Mouse (Mus musculus) yolk sac, embryonic 10.5 days (tissue): Measurements from ENCODE around the gene Sh3glb2.

Source experiments
- DNase-seq: peaks from one replicate; pipeline ENCODE4 v3.0.0-alpha.2; 2017; ENCODE audit warnings: low spot score

Sh3glb2 gene

DNA sequence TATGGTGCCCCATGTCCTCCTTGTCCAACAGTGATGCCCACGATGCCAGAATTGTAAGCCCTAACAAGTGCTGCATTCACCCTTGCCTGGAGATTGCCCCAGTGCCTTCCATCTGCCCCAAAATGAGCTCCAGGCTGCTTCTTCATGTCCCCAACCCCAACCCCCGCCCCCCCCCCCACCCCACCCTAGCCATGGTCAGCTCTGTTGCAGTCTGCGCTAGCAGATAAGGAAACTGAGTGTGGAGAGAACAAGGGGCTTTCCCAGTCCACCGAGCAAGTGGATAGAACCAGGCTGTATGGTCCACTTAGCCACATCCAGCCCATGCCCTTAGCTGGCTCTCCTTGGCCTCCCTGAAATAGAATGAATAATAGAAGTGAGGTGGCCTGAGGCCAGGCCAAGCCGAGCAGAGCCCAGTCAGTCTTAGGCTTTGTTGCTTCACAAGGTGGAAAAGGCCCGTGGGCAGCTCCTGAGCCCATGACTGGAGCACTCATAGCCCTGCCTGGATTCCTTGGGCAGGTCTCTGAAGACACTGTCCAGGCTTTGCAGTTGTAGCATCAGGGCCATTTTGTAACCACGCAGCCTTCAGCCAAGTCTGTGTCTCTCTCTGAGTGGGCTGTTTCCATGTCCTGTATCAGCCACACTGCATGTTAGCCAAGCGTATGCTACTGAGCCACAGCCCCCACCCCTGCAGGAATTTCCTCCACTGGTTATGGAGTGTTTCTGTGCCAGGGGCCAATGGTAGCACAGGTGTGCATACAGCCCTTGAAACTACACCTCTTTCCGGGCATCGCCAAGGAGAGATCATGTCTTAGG lies 21.6 kb upstream of the Sh3glb2 start:
- DNase-seq: no peak

- no peak for DNase-seq
These were observed 20.2 kb upstream of the Sh3glb2 start for GRCm38 (mm10) chr2:30379307-30379706.

GRCm38 (mm10) chr2:30377721-30378120 lies 18.6 kb upstream of the Sh3glb2 start:
- no peak for DNase-seq

DNA sequence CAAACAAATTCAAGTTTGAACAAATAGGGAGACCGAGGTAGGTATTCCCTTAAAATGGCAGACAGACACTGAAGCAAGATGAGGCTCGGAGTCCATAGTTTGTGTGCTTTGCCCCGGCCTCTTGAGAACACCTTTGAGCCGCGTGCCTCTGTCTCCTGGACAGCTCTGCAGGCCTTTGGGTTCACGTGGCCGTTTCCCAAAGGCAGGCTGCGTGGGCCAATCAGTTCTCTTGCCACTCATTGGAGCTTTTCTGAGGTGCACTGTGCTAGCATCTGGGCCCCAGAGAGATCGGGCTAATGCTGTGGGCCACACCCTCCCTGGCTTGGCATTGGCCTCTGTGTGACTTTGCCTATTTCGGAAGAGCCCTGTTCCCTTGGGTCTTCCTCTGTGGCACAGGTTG lies 16.8 kb upstream of the Sh3glb2 start:
- DNase-seq: no peak

DNA sequence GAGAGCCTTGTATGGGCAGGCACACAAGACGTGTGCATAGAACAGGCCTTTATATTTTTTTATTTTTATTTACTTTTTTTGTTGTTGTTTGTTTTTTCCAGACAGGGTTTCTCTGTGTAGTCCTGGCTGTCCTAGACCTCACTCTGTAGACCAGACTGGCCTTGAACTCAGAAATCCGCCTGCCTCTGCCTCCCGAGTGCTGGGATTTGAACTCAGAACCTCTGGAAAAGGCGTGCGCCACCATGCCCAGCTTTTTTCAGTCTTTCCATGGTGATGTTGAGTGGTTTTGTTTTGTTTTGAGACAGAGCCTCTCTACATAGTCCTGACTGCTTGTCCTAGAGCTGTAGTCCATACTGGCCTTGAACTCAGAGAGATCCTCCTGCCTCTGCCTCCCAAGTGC lies 13.6 kb upstream of the Sh3glb2 start:
- no peak for DNase-seq

DNA sequence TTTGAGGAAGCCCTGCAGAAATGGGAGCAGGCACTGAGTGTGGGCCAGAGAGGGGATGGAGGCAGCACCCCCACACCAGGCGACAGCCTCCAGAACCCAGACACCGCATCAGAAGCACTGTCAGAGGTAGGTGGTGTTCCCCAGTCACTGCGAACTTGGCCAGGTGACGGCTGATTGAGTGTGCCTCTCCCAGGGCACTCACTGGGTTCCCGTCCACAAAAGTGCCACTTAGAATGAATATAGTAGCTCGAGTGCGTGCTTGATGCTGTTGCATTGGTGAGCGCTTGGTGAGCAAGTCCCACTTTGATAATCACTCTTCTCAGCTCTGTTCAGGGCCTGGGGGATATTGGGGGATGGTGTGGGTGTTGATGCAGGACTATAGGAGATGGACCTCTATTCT lies 12.4 kb upstream of the Sh3glb2 start:
- no peak for DNase-seq

GRCm38 (mm10) chr2:30366203-30366602 lies 7.1 kb upstream of the Sh3glb2 start:
- DNase-seq: no peak

GRCm38 (mm10) chr2:30365281-30366069 lies 6.3 kb upstream of the Sh3glb2 start:
- no peak for DNase-seq

- DNase-seq: peak; percentile 100
These were observed 4.9 kb upstream of the Sh3glb2 start, which contains the start of gene Miga2 for GRCm38 (mm10) chr2:30363773-30364650. TSS of gene Miga2 (plus strand) at chr2:30364233.

DNA sequence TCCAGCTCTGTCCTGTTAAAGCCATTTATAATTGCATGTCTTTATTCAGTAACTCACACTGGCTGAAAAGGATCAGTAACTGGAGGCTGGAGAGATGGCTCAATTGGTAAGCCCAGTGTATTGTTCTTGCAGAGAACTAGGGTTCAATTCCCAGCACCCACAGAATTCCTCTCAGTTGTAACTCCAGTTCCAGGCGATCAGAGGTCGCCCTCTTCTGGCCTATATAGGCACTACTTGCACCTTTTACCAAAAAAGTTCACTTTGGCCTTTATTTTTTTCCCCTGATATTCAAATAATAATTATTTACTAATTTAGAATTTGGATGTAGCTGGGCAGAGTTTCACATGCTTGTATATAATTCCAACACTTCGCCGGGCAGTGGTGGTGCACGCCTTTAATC lies 3.7 kb upstream of the Sh3glb2 start:
- DNase-seq: no peak

DNA sequence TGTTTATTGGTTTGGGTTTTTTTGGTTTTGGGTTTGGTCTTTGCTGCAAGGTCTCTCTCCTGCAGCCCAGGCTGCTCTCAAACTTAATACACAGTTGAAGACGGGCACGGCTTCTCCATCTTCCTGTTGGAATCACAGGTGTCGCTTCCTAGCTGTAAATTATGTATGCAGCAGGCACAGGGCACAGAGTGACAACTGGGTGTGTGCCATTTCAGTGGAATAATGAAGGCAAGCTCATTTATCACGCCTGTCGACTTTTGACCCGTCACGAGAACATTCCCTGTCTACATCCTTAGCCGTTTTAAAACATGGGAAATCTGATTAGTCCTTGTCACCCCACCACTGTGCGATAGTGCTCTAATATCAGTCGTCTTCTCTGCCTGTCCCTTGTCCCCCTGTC lies 1.5 kb upstream of the Sh3glb2 start:
- no peak for DNase-seq

DNA sequence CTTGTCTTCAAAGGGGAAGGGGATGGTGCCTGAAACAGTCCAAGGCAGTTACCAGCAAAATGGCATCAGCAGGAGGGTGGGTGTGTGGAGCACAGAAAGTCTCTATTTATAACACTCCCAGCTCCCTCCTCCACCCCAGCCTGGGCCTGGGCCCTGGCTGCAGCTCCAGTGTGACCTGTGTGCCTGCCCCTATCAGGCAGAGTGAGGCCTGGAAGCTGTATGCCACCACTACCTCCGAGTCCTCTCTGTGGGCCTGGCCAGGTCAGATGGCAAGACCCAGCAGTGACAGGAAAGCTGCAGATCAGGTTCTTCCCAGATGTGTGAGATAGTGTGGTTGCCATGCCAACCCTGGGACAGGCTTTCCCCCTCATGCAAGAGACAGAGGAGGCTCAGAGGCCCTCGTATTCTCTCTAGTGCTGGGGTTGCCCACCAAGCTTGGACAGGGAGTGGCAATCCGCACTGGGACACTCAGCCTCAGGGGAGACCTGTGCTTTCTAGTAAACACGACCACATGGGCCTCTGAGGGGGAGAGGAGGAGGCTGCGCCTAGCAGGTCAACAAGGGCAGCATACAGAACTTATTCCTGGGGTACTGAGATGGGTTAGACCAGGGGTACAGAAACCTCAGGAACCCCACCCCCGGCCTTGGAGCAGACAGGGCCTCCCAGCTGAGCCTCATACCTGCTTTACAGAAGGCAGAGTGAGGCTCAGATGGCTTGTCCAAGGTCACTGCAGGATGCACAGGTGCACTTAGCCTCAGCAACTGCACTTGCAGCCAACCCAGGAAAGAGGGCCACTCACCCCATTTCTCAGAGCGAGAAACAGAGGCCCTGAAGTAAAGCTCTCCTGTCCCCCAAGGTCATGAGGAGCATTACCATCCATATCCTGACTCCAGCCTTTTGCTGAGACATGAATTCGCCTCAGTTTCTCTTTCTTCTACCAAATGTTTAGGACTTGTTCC lies 1.3 kb downstream of the Sh3glb2 start:
- DNase-seq: no peak

DNA sequence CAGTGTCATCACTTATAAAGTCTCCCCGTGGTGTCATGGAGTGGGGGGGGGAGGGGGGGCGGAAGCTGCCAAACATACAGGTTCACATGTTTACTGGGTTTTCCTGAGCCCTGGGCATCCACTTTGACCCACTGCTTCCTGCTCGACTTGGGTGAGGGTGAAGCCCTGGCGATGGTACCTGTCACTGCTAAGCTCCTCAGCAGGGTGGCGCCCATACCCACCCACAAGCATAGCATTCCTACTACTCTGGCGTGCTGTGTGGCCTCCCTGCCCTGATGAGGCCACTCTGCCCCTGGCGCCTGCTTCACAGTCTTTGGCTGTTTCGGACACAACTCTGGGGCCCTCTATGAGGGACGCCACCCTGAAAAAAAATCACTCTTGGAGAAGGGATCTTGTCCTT lies 2.2 kb downstream of the Sh3glb2 start:
- DNase-seq: no peak

GRCm38 (mm10) chr2:30356266-30356665 lies 2.9 kb downstream of the Sh3glb2 start:
- no peak for DNase-seq

GRCm38 (mm10) chr2:30355861-30356260 lies 3.3 kb downstream of the Sh3glb2 start:
- DNase-seq: no peak

DNA sequence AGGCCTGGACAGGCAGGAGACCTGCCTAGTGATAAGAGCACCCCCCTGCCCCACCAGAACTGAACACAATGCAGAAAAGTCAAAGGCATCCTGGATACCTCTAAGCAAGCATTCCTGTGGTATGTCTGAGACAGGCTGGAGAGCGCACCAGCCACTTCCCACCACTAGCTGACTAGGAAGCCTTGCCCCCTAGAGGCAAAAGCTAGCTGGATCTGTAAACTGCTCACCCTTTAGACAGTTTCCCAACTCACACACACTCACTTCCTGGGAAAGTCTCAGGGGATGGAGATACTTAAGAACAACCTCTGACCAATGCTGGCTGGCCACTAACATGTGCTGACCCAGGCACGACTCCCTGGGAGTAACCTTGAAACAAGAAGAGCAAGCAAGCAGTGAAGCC lies 8.0 kb downstream of the Sh3glb2 start:
- peak; percentile 15 for DNase-seq

DNA sequence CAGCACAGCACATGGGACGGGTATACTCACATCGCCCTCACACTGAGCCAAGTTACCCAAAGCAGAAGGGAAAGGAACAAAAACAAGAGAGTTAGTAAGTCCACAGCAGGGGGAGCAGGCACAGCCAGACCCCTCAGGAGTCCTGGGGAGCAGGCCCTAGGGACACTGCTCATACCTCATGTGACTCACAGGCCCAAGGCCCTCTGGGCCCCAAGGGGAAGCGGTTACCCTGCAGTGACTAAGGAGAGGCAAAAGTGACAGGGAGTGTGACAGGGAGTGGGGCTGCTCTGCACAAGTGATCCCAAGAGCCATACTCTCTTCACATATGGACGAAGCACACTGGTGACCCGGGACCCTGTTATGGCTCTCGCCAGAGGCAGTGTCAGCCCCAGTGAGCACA lies 9.9 kb downstream of the Sh3glb2 start:
- DNase-seq: no peak

GRCm38 (mm10) chr2:30345971-30346676 lies 13.0 kb downstream of the Sh3glb2 start:
- no peak for DNase-seq

DNA sequence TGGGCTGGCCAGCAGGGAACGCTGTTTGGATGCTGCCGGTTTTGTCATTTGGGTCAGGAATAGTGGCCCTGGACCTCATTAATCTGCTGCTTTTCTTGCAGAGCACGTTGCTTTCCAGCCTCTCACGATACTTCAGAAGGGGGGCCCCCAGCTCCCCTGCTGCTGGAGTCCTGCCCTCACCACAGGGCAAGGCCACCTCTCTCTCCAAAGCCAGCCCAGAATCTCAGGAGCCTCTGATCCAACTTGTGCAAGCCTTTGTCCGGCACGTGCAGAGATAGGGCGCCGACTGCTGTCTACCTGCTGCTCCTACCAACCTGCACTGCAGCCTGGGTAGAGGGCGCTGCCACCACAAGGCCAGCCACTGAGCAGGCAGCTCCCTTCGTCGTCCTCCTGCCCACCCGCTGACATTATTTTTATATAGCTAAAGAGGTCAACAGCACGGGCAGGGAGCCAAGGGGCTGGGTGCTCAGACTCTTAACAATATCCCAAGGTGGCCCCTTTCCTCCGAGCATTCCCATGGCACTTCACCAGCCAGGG lies 15.5 kb downstream of the Sh3glb2 start:
- DNase-seq: no peak

- DNase-seq: no peak
These were observed 16.6 kb downstream of the Sh3glb2 start for GRCm38 (mm10) chr2:30342544-30342943.
